Mouse (Mus musculus) MEL (cell line): ENCODE data around the gene Hoxd10.

Experiments
- CHD2 ChIP-seq: IDR thresholded peaks from 2 replicates; pipeline ENCODE4 v1.6.1; 2011; ENCODE audit warnings: low read length, improper control_type of control experiment
- CTCF ChIP-seq, 3 experiments: IDR thresholded peaks in 2 of 3; conservative IDR thresholded peaks in 1 of 3; 2 replicates each; pipeline ENCODE4 v1.5.1; 2011 to 2012; ENCODE audit warnings: low read length in 3 of 3, low read depth in 2 of 3, mild to moderate bottlenecking in 2 of 3, improper control_type of control experiment in 1 of 3, inconsistent platforms in 1 of 3, mixed read lengths in 1 of 3, moderate library complexity in 1 of 3; ENCODE audit not compliant: control insufficient read depth in 1 of 3, insufficient read depth in 1 of 3, poor library complexity in 1 of 3, severe bottlenecking in 1 of 3
- EP300 ChIP-seq, 2 experiments: IDR thresholded peaks; 2 replicates each; pipeline ENCODE4 v1.6.1; 2011; ENCODE audit warnings: improper control_type of control experiment in 2 of 2, low read length in 2 of 2, low read depth in 1 of 2, mild to moderate bottlenecking in 1 of 2
- GABPA ChIP-seq: IDR thresholded peaks from 2 replicates; pipeline ENCODE4 v1.6.1; 2012; ENCODE audit warnings: low read depth, mild to moderate bottlenecking, inconsistent platforms, low read length, improper control_type of control experiment, moderate library complexity
- MAX ChIP-seq: IDR thresholded peaks from 2 replicates; pipeline ENCODE4 v1.6.1; 2011; ENCODE audit warnings: low read length, improper control_type of control experiment
- NRF1 ChIP-seq: IDR thresholded peaks from 2 replicates; pipeline ENCODE4 v1.6.1; 2014; ENCODE audit warnings: low read depth, mild to moderate bottlenecking, inconsistent platforms, low read length, improper control_type of control experiment, moderate library complexity; ENCODE audit not compliant: poor library complexity, insufficient read depth, severe bottlenecking
- POLR2A ChIP-seq, 2 experiments: IDR thresholded peaks; 2 replicates each; pipeline ENCODE4 v1.6.1; 2011 to 2012; ENCODE audit warnings: low read length in 2 of 2, mild to moderate bottlenecking in 2 of 2, control low read depth in 1 of 2, improper control_type of control experiment in 1 of 2, low read depth in 1 of 2, moderate library complexity in 1 of 2; ENCODE audit not compliant: control insufficient read depth in 1 of 2, insufficient read depth in 1 of 2, poor library complexity in 1 of 2
- POLR2AphosphoS2 ChIP-seq: IDR thresholded peaks from 2 replicates; pipeline ENCODE4 v1.6.1; 2011; ENCODE audit warnings: low read length, improper control_type of control experiment
- ZKSCAN1 ChIP-seq: IDR thresholded peaks from 2 replicates; pipeline ENCODE4 v1.6.1; 2012; ENCODE audit warnings: low read depth, mild to moderate bottlenecking, inconsistent platforms, low read length, improper control_type of control experiment, moderate library complexity

DNA sequence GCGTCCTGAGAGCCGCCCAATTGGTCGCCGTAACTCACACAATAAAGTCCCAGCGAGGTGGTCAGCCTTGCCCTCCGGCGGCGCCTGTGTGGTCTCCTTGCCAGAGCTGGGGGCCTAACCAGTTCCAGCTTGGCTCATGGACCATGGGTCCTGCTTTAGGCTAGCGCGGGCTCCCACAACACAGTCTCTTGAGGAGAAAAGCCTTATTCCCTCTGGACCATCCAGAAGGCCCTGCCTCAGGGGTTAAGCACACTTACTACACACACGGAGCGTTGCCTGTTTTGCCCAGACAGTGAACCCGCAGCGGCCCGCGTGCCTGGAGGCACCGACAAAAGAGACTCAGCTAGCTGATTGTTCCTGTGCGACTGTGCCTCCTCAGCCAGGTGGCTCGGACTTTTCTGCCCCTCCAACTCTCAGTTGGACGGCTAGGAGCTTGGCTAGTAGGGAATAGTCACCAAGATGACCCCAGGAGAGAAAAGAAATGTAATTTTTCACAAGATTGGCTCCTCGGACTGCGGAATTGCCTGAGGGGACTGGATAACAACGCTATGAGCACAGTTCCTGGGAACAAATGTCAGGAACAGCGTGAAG is 17.8 kb upstream of the Hoxd10 start:
- TF ChIP-seq POLR2A (IDR thresholded peaks at IDR 0.05; ENCODE audit: control insufficient read depth in 1 of 2, insufficient read depth in 1 of 2, low read depth in 1 of 2, low read length in 2 of 2, poor library complexity in 1 of 2) = no peak
- TF ChIP-seq CTCF (IDR thresholded peaks at IDR 0.05 in 2 of 3, conservative IDR thresholded peaks at IDR 0.05 in 1 of 3; ENCODE audit: control insufficient read depth in 1 of 3, insufficient read depth in 1 of 3, low read depth in 2 of 3, low read length in 3 of 3, poor library complexity in 1 of 3, severe bottlenecking in 1 of 3) = no peak
- TF ChIP-seq ZKSCAN1 = no peak
- TF ChIP-seq CHD2 = no peak
- no peak for TF ChIP-seq MAX
- TF ChIP-seq NRF1 = no peak
- TF ChIP-seq EP300 (IDR thresholded peaks at IDR 0.05; ENCODE audit: low read depth in 1 of 2, low read length in 2 of 2) = no peak
- TF ChIP-seq GABPA = no peak
- no peak for TF ChIP-seq POLR2AphosphoS2
